Mouse (Mus musculus) ES-E14 (cell line): ENCODE data around the gene Rbpj. TPM values are rescaled to one million over a fixed set of nuclear protein-coding genes. Genes with fewer than 3 reads are reported as not detected.
"Not testable (repeated sequence)": the region's sequence is repeated elsewhere in the genome, so short reads cannot be mapped to it uniquely, and the experiment has no call there.

ENCODE experiments used
- DNase-seq: peaks from one replicate; pipeline ENCODE4 v3.0.0-alpha.2; 2013; ENCODE audit warnings: low read depth, low spot score
- H3K27ac ChIP-seq: 2 replicates; pipeline ENCODE4 v1.5.1; 2012; ENCODE audit warnings: low read depth, mild to moderate bottlenecking, low read length, moderate library complexity, mixed read lengths; ENCODE audit not compliant: poor library complexity, insufficient read depth, severe bottlenecking
- H3K36me3 ChIP-seq: 2 replicates; pipeline ENCODE4 v1.6.1; 2012; ENCODE audit warnings: mild to moderate bottlenecking, low read length, moderate library complexity, mixed read lengths; ENCODE audit not compliant: control insufficient read depth, poor library complexity, insufficient read depth, severe bottlenecking
- H3K4me1 ChIP-seq, 2 experiments: fragments of 150-350 bp in 1 of 2; sonication (generic) in 1 of 2; 2 replicates each; pipeline ENCODE4 v1.6.1; 2012; ENCODE audit warnings: low read length in 2 of 2, mild to moderate bottlenecking in 1 of 2, mixed read lengths in 1 of 2; ENCODE audit not compliant: control insufficient read depth in 2 of 2, insufficient read depth in 2 of 2, poor library complexity in 1 of 2
- H3K4me3 ChIP-seq, 2 experiments: fragments of 150-350 bp in 1 of 2; sonication (generic) in 1 of 2; 2 replicates each; pipeline ENCODE4 v1.5.1; 2012; ENCODE audit warnings: low read length in 2 of 2, low read depth in 1 of 2, mild to moderate bottlenecking in 1 of 2, mixed read lengths in 1 of 2; ENCODE audit not compliant: insufficient read depth in 1 of 2, poor library complexity in 1 of 2, severe bottlenecking in 1 of 2
- H3K9ac ChIP-seq: 2 replicates; pipeline ENCODE4 v1.6.1; 2012; ENCODE audit warnings: low read depth, mild to moderate bottlenecking, low read length, mixed read lengths; ENCODE audit not compliant: poor library complexity, insufficient read depth, severe bottlenecking
- H3K9me3 ChIP-seq: fragments of 150-350 bp; sonication (generic); 2 replicates; pipeline ENCODE4 v1.6.1; 2012; ENCODE audit warnings: low read depth, mild to moderate bottlenecking, low read length; ENCODE audit not compliant: control insufficient read depth, insufficient read depth
- CHD2 ChIP-seq: IDR thresholded peaks from 2 replicates; pipeline ENCODE4 v1.6.1; 2014; ENCODE audit warnings: mild to moderate bottlenecking, low read depth, low read length, inconsistent platforms
- HCFC1 ChIP-seq: IDR thresholded peaks from 2 replicates; pipeline ENCODE4 v1.6.1; 2012; ENCODE audit warnings: low read length, inconsistent platforms, borderline replicate concordance; ENCODE audit not compliant: insufficient read depth
- MAFK ChIP-seq: IDR thresholded peaks from 2 replicates; pipeline ENCODE4 v1.6.1; 2014; ENCODE audit warnings: mild to moderate bottlenecking, low read depth, low read length, inconsistent platforms; ENCODE audit not compliant: insufficient read depth
- ZC3H11A ChIP-seq: IDR thresholded peaks from 2 replicates; pipeline ENCODE4 v1.6.1; 2012; ENCODE audit warnings: low read depth, mild to moderate bottlenecking, inconsistent platforms, low read length, borderline replicate concordance
- ZNF384 ChIP-seq: IDR thresholded peaks from 2 replicates; pipeline ENCODE4 v1.6.1; 2012; ENCODE audit warnings: low read depth, low read length, inconsistent platforms
- in situ Hi-C, 2 experiments: fragments of 600-800 bp; cut with MboI; formaldehyde crosslinking; loops; one replicate each; pipeline ENCODE4 v1.15.1; 2025; ENCODE audit warnings: low sequenced_read_pairs in 2 of 2, inconsistent platforms in 1 of 2; ENCODE audit not compliant: unreplicated experiment in 2 of 2
- total RNA-seq: library from RNA; depleted of rRNA; stranded (reverse); fragments of 300-350 nt; gene quantifications from 2 replicates; pipeline ENCODE4 v1.2.3, GENCODE M21; 2012

Gene Rbpj
- total RNA-seq, 1 experiment: 159 TPM

DNA sequence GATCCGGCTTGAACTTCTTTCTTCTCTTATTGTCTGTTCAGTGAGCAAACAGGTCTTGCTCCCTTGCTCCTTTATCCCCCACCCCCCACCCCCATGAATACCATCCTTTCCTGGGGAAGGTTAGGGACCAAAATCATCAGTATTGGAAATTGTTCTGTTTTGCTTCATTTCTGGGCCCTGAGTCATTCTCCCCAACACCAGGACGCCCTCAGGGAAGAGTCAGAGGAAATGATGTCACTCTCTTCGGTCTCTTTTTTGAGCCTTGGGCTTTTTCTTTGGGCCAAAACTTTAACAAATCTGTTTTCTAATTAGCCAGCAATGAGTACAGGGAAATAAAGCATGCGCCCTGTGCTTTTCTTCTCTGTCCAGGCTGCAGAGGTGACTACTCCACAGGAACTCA, 77.4 kb downstream of the Rbpj start:
- H3K9ac ChIP-seq: peak overlapping the region; percentile 55; the same call in 1 of the 2 replicates
- H3K4me1 ChIP-seq: peaks cover 18 to 31% of the 10 kb centered on the region in 2 experiments
- no peak overlapping the region for H3K4me3 ChIP-seq
- DNase-seq: no peak
- no peaks in the 10 kb centered on the region for H3K9me3 ChIP-seq
- no peak for TF ChIP-seq CHD2
- no peak for TF ChIP-seq HCFC1
- no peak for TF ChIP-seq ZC3H11A
- TF ChIP-seq MAFK: no peak
- no peak for TF ChIP-seq ZNF384
- in situ Hi-C loops: no loop called here
- H3K27ac ChIP-seq: peak overlapping the region; percentile 94; the same call in 1 of the 2 replicates
- no peaks in the 10 kb centered on the region for H3K36me3 ChIP-seq

DNA sequence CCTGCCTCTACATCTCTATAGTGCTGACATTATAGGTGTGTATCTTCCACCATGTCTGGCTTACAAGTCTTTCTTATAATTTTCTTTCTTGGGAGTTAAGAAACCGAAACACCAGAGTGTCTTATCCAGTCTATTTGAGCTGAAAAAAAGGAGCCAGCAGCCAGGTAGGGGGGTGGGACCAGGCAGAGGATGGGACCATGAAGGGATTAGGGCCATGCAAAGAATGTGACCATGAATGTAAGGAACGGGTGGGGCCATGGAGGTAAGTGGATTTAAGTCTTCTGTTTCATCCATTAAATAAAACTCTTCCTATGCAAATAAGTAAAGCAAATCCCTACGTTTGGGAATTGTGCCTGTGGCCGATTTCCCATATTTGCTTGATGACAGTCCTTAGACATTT, 78.0 kb downstream of the Rbpj start:
- Histone ChIP-seq H3K36me3 (no peaks in the 10 kb centered on the region), H3K4me1 (peaks cover 18 to 29% of the 10 kb centered on the region in 2 experiments), H3K4me3 (no peak overlapping the region), H3K27ac (peak overlapping the region; percentile 94; the same call in 1 of the 2 replicates), H3K9ac (no peak overlapping the region), H3K9me3 (no peaks in the 10 kb centered on the region)
- no peak for DNase-seq
- TF ChIP-seq HCFC1: no peak
- TF ChIP-seq CHD2: no peak
- no peak for TF ChIP-seq ZNF384
- no peak for TF ChIP-seq MAFK
- no peak for TF ChIP-seq ZC3H11A
- in situ Hi-C loops: no loop called here

DNA sequence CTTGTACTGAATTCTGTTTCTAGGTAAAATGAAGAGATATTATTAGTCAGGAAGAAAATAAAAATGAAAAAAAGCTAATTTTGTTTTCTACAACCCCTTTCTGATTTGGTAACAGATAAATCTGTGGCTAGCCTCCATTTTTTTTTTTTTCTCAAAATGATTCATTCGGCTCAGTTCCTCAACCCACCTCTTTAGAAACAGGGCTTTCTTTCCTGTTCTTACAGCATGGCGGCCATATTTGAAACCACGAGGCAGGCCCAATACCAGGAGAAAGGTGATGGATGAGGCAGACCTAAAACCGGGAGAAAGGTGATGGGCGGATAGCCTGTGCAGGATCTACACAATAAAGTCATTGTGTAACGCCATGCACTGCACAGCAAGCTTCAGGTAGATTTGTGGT, 80.5 kb downstream of the Rbpj start:
- TF ChIP-seq HCFC1 (no peak), MAFK (no peak), CHD2 (no peak), ZC3H11A (no peak), ZNF384 (no peak)
- DNase-seq: no peak
- no peaks in the 10 kb centered on the region for H3K9me3 ChIP-seq
- H3K27ac ChIP-seq: peak overlapping the region; percentile 88
- H3K4me1 ChIP-seq: peaks cover 17 to 29% of the 10 kb centered on the region in 2 experiments
- in situ Hi-C loops: no loop called here
- no peaks in the 10 kb centered on the region for H3K36me3 ChIP-seq
- peak overlapping the region; percentile 33; the same call in 1 of the 2 replicates for H3K9ac ChIP-seq
- H3K4me3 ChIP-seq: peak overlapping the region in 1 of 2 experiments; percentile 18; a peak in 1 of 4 replicates

DNA sequence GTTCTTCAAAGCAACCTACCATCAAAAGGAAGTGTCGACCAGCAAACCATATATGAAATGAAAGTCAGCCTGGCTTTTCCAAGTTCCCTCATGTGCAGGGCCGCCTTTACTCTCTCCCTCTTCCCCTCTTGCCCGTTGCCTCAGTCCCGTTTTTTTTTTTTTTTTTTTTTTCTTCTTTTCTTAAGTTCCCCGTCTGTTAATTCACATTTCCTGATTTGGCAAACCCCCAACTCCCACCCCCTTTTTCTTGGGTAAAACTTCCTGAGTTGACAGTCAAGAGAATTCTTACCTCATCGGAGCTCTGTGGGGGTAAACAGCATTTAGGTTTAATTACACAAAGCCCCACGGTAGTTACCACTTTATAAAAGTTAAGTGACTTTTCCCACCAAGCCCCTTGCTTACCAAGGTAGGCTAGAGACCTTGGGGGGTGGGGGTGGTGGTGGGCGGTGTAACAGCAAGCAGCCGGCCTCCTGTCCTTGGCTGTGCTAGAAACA, 81.1 kb downstream of the Rbpj start:
- Histone ChIP-seq H3K4me1 (peaks cover 17 to 32% of the 10 kb centered on the region in 2 experiments), H3K36me3 (no peaks in the 10 kb centered on the region), H3K9me3 (no peaks in the 10 kb centered on the region), H3K27ac (peak overlapping the region; percentile 88; the same call in 1 of the 2 replicates), H3K4me3 (peak overlapping the region in 1 of 2 experiments; percentile 18; a peak in 1 of 4 replicates), H3K9ac (peak overlapping the region; percentile 33; the same call in 1 of the 2 replicates)
- TF ChIP-seq HCFC1 (no peak), ZNF384 (peak; percentile 78), CHD2 (no peak), MAFK (no peak)
- in situ Hi-C loops: no loop called here
- no peak for DNase-seq

DNA sequence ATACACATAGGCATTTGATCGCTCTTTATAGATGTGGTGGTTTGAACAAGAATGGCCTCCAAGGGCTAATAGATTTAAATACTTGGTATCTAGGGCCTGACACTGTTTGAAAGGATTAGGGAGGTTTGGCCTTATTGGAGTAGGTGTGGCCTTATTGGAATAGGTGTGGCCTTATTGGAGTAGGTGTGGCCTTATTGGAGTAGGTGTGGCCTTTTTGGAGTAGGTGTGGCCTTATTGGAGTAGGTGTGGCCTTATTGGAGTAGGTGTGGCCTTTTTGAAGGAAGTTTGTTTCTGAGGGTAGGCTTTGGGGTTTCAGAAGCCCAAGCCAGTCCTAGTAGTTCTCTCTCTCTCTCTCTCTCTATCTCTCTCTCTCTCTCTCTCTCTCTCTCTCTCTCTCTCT, 84.4 kb downstream of the Rbpj start:
- H3K9ac ChIP-seq, H3K9me3 ChIP-seq, H3K4me3 ChIP-seq, H3K36me3 ChIP-seq, in situ Hi-C loops, DNase-seq: not testable (repeated sequence)
- Histone ChIP-seq H3K4me1 (peaks cover 10 to 27% of the 10 kb centered on the region in 2 experiments), H3K27ac (peak overlapping the region; percentile 67; the same call in 1 of the 2 replicates)
